Mouse (Mus musculus): Measurements from ENCODE around the gene Cbl.

DNA sequence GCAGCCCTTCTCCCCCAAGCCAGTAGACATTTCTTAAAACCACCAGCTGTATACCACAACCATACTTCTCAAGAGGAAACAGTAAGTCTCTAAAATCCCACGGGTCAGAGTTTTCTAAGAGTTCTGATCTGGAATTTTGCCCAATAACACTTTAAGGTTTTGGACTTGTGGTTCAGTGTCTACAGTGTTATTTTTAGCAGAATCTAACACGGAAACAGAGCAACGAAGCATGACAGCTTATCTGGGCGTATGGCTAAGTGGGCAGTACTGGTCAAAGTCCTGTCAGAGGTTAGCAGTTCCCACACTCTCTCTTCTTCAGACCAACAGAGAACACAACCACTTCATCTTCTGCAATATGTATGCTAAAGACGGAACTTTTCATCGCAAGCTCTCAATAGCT lies 58.3 kb downstream of the Cbl start:
- TF ChIP-seq CTCF (IDR thresholded peaks at IDR 0.05; ENCODE audit: extremely low read depth, insufficient read depth, low read length) (no peak), POLR2A (IDR thresholded peaks at IDR 0.05; ENCODE audit: extremely low read depth, insufficient read depth, low read length) (no peak)

All from cortical plate, adult 2 months (tissue).